Mouse (Mus musculus) intestine, embryonic 16.5 days (tissue): ENCODE data around the gene Nos2. TPM values are rescaled to one million over a fixed set of nuclear protein-coding genes. Genes with fewer than 3 reads are reported as not detected.
"Not testable (repeated sequence)": the region's sequence is repeated elsewhere in the genome, so short reads cannot be mapped to it uniquely, and the experiment has no call there.

Experiments
- ATAC-seq: fragments of 200-750 bp; cut with Nextera tagmentation; 2 replicates; pipeline ENCODE4 v1.8.0; 2017; ENCODE audit warnings: moderate TSS enrichment, moderate library complexity
- H3K27ac ChIP-seq: fragments of 300-500 bp; sonication (generic); 2 replicates; pipeline ENCODE4 v1.5.1; 2014; ENCODE audit warnings: mild to moderate bottlenecking, low read length
- H3K27me3 ChIP-seq: fragments of 300-500 bp; sonication (generic); replicated peaks from 2 replicates; pipeline ENCODE4 v1.6.1; 2014; ENCODE audit warnings: low read length, control low read depth, mixed read lengths; ENCODE audit not compliant: control insufficient read depth, insufficient read depth
- H3K36me3 ChIP-seq: fragments of 300-500 bp; sonication (generic); 2 replicates; pipeline ENCODE4 v1.6.1; 2014; ENCODE audit warnings: low read length, control low read depth; ENCODE audit not compliant: control insufficient read depth, insufficient read depth
- H3K4me1 ChIP-seq: fragments of 300-500 bp; sonication (generic); 2 replicates; pipeline ENCODE4 v1.6.1; 2014; ENCODE audit warnings: low read length, control low read depth, mixed read lengths; ENCODE audit not compliant: control insufficient read depth, insufficient read depth
- H3K4me2 ChIP-seq: fragments of 300-500 bp; sonication (generic); 2 replicates; pipeline ENCODE4 v1.6.1; 2014; ENCODE audit warnings: low read depth, low read length, control low read depth
- H3K4me3 ChIP-seq: fragments of 300-500 bp; sonication (generic); 2 replicates; pipeline ENCODE4 v1.5.1; 2014; ENCODE audit warnings: mild to moderate bottlenecking, low read length
- H3K9ac ChIP-seq: fragments of 300-500 bp; sonication (generic); 2 replicates; pipeline ENCODE4 v1.6.1; 2014; ENCODE audit warnings: low read depth, low read length
- H3K9me3 ChIP-seq: fragments of 300-500 bp; sonication (generic); 2 replicates; pipeline ENCODE4 v1.6.1; 2016; ENCODE audit warnings: low read length, control low read depth; ENCODE audit not compliant: control insufficient read depth
- WGBS: fragments of 180-500 bp; shearing (Covaris S2); extraction: QIAGEN DNeasy Blood & Tissue Kit; methylation state at CpG from one replicate; pipeline ENCODE4 v1.1.7; 2014; 5-methylcytosine and 5-hydroxymethylcytosine counted together
- polyA plus RNA-seq: library from polyadenylated mRNA; unstranded; fragments of >200 nt; fragmentation: Nextera tagmentation; extraction: Ambion mirVana; gene quantifications from 2 replicates; pipeline ENCODE4 v1.2.1, GENCODE M21; 2015

Nos2 gene
- polyA plus RNA-seq, 1 experiment from 2014 or later, result 1.1 TPM

- Histone ChIP-seq H3K4me3 (peak overlapping the region; percentile 8; the same call in 1 of the 2 replicates), H3K9me3 (no peaks in the 10 kb centered on the region), H3K27ac (peak overlapping the region; percentile 55), H3K36me3 (no peaks in the 10 kb centered on the region), H3K4me1 (peaks cover 31% of the 10 kb centered on the region), H3K9ac (0 out of 2 replicates have a peak overlapping the region, but pooled peaks have one; percentile 65), H3K27me3 (no peaks in the 10 kb centered on the region), H3K4me2 (peak overlapping the region; percentile 49)
- 66% methylated on average over 12 of the region's 12 CpGs for WGBS
- ATAC-seq, result no peak
Measured at GRCm38 (mm10) chr11:78982513-78983291, 62.1 kb downstream of the Nos2 start.

DNA sequence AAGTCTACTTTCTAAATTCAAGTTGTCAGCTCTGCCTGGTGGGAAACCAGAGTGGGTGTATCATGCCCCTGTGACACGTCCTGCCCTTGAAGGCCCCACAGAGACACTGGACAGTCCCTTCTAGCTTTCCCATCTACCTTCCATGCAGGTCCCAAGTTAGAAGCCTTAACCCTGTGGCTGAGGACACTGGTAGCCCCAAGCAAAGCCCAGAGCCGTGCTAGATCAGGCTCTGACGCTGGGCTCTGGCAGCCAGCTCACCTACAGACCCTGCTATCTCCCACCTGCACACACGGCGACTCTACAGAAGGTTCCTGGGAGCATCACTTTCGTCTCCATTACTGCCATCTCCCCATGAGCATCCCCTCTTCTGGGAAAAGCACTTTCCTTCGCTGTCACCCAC lies 63.0 kb downstream of the Nos2 start:
- no peaks in the 10 kb centered on the region for H3K36me3 ChIP-seq
- peak overlapping the region; percentile 69; the same call in 1 of the 2 replicates for H3K27ac ChIP-seq
- H3K9ac ChIP-seq, result peak overlapping the region; percentile 65; the same call in 1 of the 2 replicates
- H3K4me2 ChIP-seq, result peak overlapping the region; percentile 49
- H3K9me3 ChIP-seq, result no peaks in the 10 kb centered on the region
- peak overlapping the region; percentile 44 for H3K4me3 ChIP-seq
- no peak for ATAC-seq
- no peaks in the 10 kb centered on the region for H3K27me3 ChIP-seq
- H3K4me1 ChIP-seq, result peaks cover 31% of the 10 kb centered on the region
- WGBS, result 79% methylated on average over 7 of the region's 7 CpGs

DNA sequence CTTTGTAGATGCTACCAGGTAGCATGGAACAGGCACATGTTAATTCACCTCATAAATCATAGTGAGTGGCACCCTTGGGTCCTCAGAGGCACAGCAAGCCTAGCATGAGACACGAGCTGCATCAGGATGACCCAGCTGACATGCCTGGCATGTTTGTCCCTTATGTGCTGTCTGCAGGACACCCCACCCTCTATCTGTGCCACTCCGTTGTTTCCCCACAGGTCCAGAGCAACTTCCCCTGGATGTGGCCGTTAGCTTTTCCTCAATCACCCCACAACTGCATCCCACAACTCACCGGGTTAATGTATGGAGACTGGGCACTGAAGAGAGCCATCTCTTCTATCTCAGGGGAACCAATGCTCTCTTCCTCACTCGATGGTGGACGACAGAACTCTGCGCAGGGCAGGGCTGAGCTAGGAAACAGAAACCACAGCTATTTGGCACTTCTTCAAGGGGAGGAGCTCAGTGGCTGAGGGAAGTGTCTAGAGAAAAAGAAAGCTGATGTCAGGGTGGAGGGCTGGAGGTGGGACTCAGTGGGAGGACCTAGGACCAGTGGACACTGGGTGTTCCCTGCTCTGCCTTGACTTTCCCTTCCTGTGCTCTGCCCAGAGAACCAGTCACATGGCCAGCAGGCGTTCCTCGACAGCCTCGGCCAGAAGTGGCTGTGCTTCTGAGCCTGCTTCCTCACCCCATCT lies 64.0 kb downstream of the Nos2 start, which contains the start of gene Lgals9:
TSS of gene Lgals9 (minus strand) at position 464 of the 695 bp plus-strand sequence.
- Histone ChIP-seq H3K27me3 (no peaks in the 10 kb centered on the region), H3K4me2 (peak within 1 kb of the TSS; percentile 49), H3K9ac (peak within 1 kb of the TSS; percentile 65), H3K9me3 (no peaks in the 10 kb centered on the region), H3K4me1 (peaks cover 31% of the 10 kb centered on the region), H3K4me3 (peak within 1 kb of the TSS; percentile 44), H3K27ac (peak within 1 kb of the TSS; percentile 69), H3K36me3 (no peaks in the 10 kb centered on the region)
- WGBS, result 55% methylated on average over 10 of the region's 10 CpGs
- peak; percentile 74 for ATAC-seq

DNA sequence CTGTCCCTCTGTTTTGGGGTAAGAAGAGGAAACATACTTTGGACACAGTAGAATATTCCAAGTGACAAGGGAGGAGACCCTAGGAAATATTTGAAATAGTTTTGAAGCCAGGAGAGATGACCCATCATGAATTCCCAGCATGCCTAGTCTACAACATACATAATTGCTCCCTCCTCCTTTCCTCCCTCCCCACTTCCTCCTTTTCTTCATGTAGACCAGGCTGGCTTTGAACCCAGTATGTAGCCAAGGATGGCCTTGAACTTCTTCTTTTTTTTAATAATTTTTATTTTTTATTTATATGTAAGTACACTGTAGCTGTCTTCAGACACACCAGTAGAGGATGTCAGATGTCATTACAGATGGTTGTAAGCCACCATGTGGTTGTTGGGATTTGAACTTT lies 64.9 kb downstream of the Nos2 start:
- Histone ChIP-seq H3K4me2 (no peak overlapping the region), H3K4me3 (no peak overlapping the region), H3K36me3 (no peaks in the 10 kb centered on the region), H3K9ac (no peak overlapping the region), H3K9me3 (no peaks in the 10 kb centered on the region), H3K4me1 (peaks cover 29% of the 10 kb centered on the region), H3K27ac (no peak overlapping the region), H3K27me3 (no peaks in the 10 kb centered on the region)
- no peak for ATAC-seq

GRCm38 (mm10) chr11:78986311-78987002 lies 65.9 kb downstream of the Nos2 start:
- Histone ChIP-seq H3K9me3 (no peaks in the 10 kb centered on the region), H3K36me3 (no peaks in the 10 kb centered on the region), H3K4me2 (no peak overlapping the region), H3K27ac (peak overlapping the region; percentile 60), H3K27me3 (no peaks in the 10 kb centered on the region), H3K4me1 (peaks cover 28% of the 10 kb centered on the region), H3K4me3 (no peak overlapping the region), H3K9ac (no peak overlapping the region)
- ATAC-seq, result peak; percentile 28; the same call in 1 of the 2 replicates
- WGBS, result 74% methylated on average over 10 of the region's 10 CpGs

GRCm38 (mm10) chr11:78989206-78989605 lies 68.6 kb downstream of the Nos2 start:
- H3K9me3 ChIP-seq, H3K4me3 ChIP-seq, H3K9ac ChIP-seq, H3K27me3 ChIP-seq, H3K36me3 ChIP-seq, H3K4me2 ChIP-seq, ATAC-seq, H3K27ac ChIP-seq: not testable (repeated sequence)
- WGBS, result 92% methylated on average over 11 of the region's 11 CpGs
- peaks cover 17% of the 10 kb centered on the region for H3K4me1 ChIP-seq

DNA sequence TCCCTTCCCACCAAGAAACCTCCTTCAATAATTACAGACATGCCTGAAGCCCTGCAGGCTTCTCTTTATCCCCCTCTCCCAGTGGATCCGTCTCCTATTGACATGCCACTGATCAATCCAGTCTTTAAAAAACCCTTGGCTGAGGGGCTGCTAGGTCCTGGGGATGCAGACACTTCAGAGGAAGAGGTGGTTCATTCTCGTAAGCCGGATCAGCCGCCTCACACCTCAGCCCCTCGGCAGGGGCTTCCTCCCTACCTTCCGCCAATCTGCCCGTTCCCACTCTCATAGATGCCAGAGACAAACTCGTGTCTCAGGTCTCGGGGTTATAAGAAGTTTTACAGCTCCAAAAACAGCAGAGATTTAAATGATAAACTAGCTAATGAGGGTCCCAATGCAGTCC lies 69.5 kb downstream of the Nos2 start:
- WGBS, result 89% methylated on average over 9 of the region's 9 CpGs
- Histone ChIP-seq H3K36me3 (no peaks in the 10 kb centered on the region), H3K9ac (no peak overlapping the region), H3K4me3 (no peak overlapping the region), H3K4me2 (no peak overlapping the region), H3K27ac (no peak overlapping the region), H3K9me3 (no peaks in the 10 kb centered on the region), H3K27me3 (no peaks in the 10 kb centered on the region), H3K4me1 (peaks cover 13% of the 10 kb centered on the region)
- no peak for ATAC-seq

GRCm38 (mm10) chr11:78990875-78991543 lies 70.4 kb downstream of the Nos2 start:
- not testable (repeated sequence) for H3K27me3 ChIP-seq, H3K27ac ChIP-seq, ATAC-seq, H3K36me3 ChIP-seq, H3K4me3 ChIP-seq, H3K9me3 ChIP-seq, H3K4me1 ChIP-seq, H3K9ac ChIP-seq, H3K4me2 ChIP-seq
- 77% methylated on average over 5 of the region's 5 CpGs for WGBS

GRCm38 (mm10) chr11:78999118-78999517 lies 78.5 kb downstream of the Nos2 start:
- Histone ChIP-seq H3K36me3 (no peaks in the 10 kb centered on the region), H3K4me2 (no peak overlapping the region), H3K9me3 (no peaks in the 10 kb centered on the region), H3K9ac (no peak overlapping the region), H3K4me3 (no peak overlapping the region), H3K27me3 (no peaks in the 10 kb centered on the region), H3K4me1 (peaks cover 21% of the 10 kb centered on the region), H3K27ac (peak overlapping the region; percentile 27)
- WGBS, result 57% methylated on average over 6 of the region's 6 CpGs
- ATAC-seq, result no peak
